In the genomic region with DNA sequence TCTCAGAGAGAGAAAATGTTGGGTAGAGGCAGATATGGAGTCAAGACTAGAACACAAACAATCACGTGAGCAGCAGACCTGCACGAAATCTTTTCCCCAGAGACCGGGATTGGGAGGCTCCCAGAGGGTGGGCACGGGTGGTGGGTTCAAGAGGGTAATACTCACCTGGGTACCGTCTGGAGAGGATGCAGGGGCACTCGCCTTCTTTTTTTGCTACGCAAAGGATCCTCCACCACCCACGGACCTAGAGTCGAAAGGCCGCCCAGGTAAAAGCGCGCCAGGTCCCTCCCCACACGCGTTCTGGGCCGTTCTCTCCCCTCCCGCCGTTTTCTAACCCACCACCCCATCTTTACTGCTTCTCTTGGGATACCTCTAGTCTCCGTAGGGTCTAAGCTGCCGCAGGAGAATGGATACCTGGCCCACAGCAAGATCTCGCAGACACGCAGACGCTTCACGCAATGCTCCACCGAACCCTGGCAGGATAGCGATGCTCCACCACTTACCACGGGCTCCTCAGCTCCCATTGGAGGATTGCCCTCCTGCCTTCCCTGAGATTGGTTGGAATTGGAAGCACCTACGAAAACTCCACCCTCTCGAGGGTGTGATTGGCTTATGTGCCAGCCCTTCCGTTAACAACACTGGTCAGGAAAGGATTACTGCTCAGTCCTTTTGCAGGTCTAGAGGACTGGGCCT, we compare ENCODE assay signal across 8 mouse cellular contexts. TPM values are rescaled to one million over a fixed set of nuclear protein-coding genes. Genes with fewer than 3 reads are reported as not detected.
DNase-seq lines count a peak whose midpoint lies in the region; TF ChIP-seq lines count a peak whose summit lies in the region.

A gene (minus strand): TSS at position 500 of the 693 bp plus-strand sequence.

- H3K36me3 ChIP-seq in macrophage (ENCODE audit: inconsistent target), result no peaks in the 10 kb centered on the region

- DNase-seq in adrenal gland, adult 8-10 months, result peak; percentile 76
- peak; percentile 87 for DNase-seq in embryo, embryonic 10.5 days (ENCODE audit: low spot score)
- DNase-seq in gastrocnemius, postnatal 10 days, result peak; percentile 58
- DNase-seq in hindlimb bud, embryonic 11.5 days (ENCODE audit: extremely low spot score, low read depth, low spot score), result peak; percentile 70
- DNase-seq in left cerebral cortex, adult 2 months (ENCODE audit: extremely low spot score in 1 of 2, low spot score in 2 of 2), result peak; percentile 68 to 78
- DNase-seq in right cerebral cortex, adult 2 months (ENCODE audit: low spot score in 2 of 2), result peak; percentile 76
- peak; percentile 45 to 78 for DNase-seq in urinary bladder, postnatal 36 days (ENCODE audit: low spot score in 2 of 2)

- peak within 1 kb of the TSS; percentile 60 for H3K4me3 ChIP-seq in left cerebral cortex, adult 2 months
- peak within 1 kb of the TSS; percentile 65 for H3K4me3 ChIP-seq in macrophage (ENCODE audit: inconsistent target)

- 14% methylated on average over 29 of the region's 29 CpGs for WGBS in macrophage (ENCODE audit: missing documents)

- intact Hi-C loops in left cerebral cortex, adult 2 months (cut with DNase I), result no loop called here

- H3K27ac ChIP-seq in left cerebral cortex, adult 2 months, result peak within 1 kb of the TSS; percentile 76
- peak within 1 kb of the TSS; percentile 10 for H3K27ac ChIP-seq in macrophage

- peaks cover 27% of the 10 kb centered on the region; the same call in 1 of the 2 replicates for H3K79me2 ChIP-seq in macrophage (ENCODE audit: inconsistent target)

- TF ChIP-seq CTCF in left cerebral cortex, adult 2 months (IDR thresholded peaks at IDR 0.05), result no peak

RNA-seq across cellular contexts. Expression of the gene that starts here (rescaled TPM):
- 10 to 100 TPM; 12.9 to 21.2 (median 18.2) TPM for total RNA-seq in adrenal gland, adult 8-10 months (2022)
- 1 to 10 TPM; 2.7 to 4.3 TPM for total RNA-seq in gastrocnemius, postnatal 10 days (2021)
- 10 to 100 TPM; 52.7 to 56.0 TPM for total RNA-seq in left cerebral cortex, adult 2 months (2021)
- 10 to 100 TPM in 13 of 26 experiments, 1 to 10 TPM in 12, under 1 TPM in 1; 0.86 to 37.8 (median 10.8) TPM for total RNA-seq in macrophage (2018; cell fraction: chromatin; rRNA removed)
- total RNA-seq in macrophage (2018; cell fraction: cytosol; rRNA removed), result 10 to 100 TPM in 5 of 26 experiments, 1 to 10 TPM in 21; 4.1 to 10.4 (median 8.0) TPM
- 10 to 100 TPM in 18 of 26 experiments, 1 to 10 TPM in 8; 4.1 to 39.7 (median 13.1) TPM for total RNA-seq in macrophage (2018; cell fraction: nucleus; rRNA removed)
- polyA plus RNA-seq in macrophage (2018), result 5.3 to 7.0 TPM (median 6.9 TPM) in 3 replicates

Comparison
In these comparisons a context has a peak if more than half of its experiments do, and no peak if none do; other contexts are left out.
1. Peak in every context shown above with its lines: DNase-seq, H3K4me3 ChIP-seq and H3K27ac ChIP-seq.